Mouse (Mus musculus): Measurements from ENCODE around the gene Agpat2. TPM values are rescaled to one million over a fixed set of nuclear protein-coding genes. Genes with fewer than 3 reads are reported as not detected.

Gene Agpat2
- total RNA-seq, 2 experiments from 2014 or later = 2.1 to 2.5 TPM

- DNase-seq (ENCODE audit: low spot score in 2 of 2) = no peak
These were observed 7.3 kb downstream of the Agpat2 start for GRCm38 (mm10) chr2:26596898-26597297.

- DNase-seq (ENCODE audit: low spot score in 2 of 2) = no peak
These were observed 8.3 kb downstream of the Agpat2 start for GRCm38 (mm10) chr2:26595725-26596435.

- no peak for DNase-seq (ENCODE audit: low spot score in 2 of 2)
These were observed 9.1 kb downstream of the Agpat2 start for GRCm38 (mm10) chr2:26594934-26595724.

GRCm38 (mm10) chr2:26594461-26594933, 9.7 kb downstream of the Agpat2 start:
- no peak for DNase-seq (ENCODE audit: low spot score in 2 of 2)

GRCm38 (mm10) chr2:26594022-26594346, 10.2 kb downstream of the Agpat2 start:
- peak in 1 of 2 experiments; percentile 48 for DNase-seq (ENCODE audit: low spot score in 2 of 2)

GRCm38 (mm10) chr2:26593211-26594021, 10.8 kb downstream of the Agpat2 start:
- no peak for DNase-seq (ENCODE audit: low spot score in 2 of 2)

- DNase-seq (ENCODE audit: low spot score in 2 of 2) = no peak
These were observed 12.8 kb downstream of the Agpat2 start for GRCm38 (mm10) chr2:26591416-26591815.

GRCm38 (mm10) chr2:26590962-26591361, 13.3 kb downstream of the Agpat2 start:
- no peak for DNase-seq (ENCODE audit: low spot score in 2 of 2)

GRCm38 (mm10) chr2:26590282-26590681, 13.9 kb downstream of the Agpat2 start:
- no peak for DNase-seq (ENCODE audit: low spot score in 2 of 2)

GRCm38 (mm10) chr2:26589284-26589683, 14.9 kb downstream of the Agpat2 start:
- no peak for DNase-seq (ENCODE audit: low spot score in 2 of 2)

GRCm38 (mm10) chr2:26588573-26588972, 15.6 kb downstream of the Agpat2 start:
- no peak for DNase-seq (ENCODE audit: low spot score in 2 of 2)

- no peak for DNase-seq (ENCODE audit: low spot score in 2 of 2)
These were observed 17.2 kb downstream of the Agpat2 start for GRCm38 (mm10) chr2:26587044-26587405.

- DNase-seq (ENCODE audit: low spot score in 2 of 2) = peak; percentile 76 to 82
These were observed 17.7 kb downstream of the Agpat2 start, which contains the start of gene Gm20532 for GRCm38 (mm10) chr2:26586294-26587043. Gm20532 (plus strand) TSS chr2:26586639.

- no peak for DNase-seq (ENCODE audit: low spot score in 2 of 2)
These were observed 18.5 kb downstream of the Agpat2 start for GRCm38 (mm10) chr2:26585713-26586112.

GRCm38 (mm10) chr2:26583640-26584039, 20.6 kb downstream of the Agpat2 start:
- no peak for DNase-seq (ENCODE audit: low spot score in 2 of 2)

GRCm38 (mm10) chr2:26582741-26583140, 21.5 kb downstream of the Agpat2 start:
- no peak for DNase-seq (ENCODE audit: low spot score in 2 of 2)

- DNase-seq (ENCODE audit: low spot score in 2 of 2) = no peak
These were observed 22.0 kb downstream of the Agpat2 start for GRCm38 (mm10) chr2:26582203-26582602.

GRCm38 (mm10) chr2:26580751-26581150, 23.5 kb downstream of the Agpat2 start:
- no peak for DNase-seq (ENCODE audit: low spot score in 2 of 2)

GRCm38 (mm10) chr2:26579714-26580113, 24.5 kb downstream of the Agpat2 start, which contains the start of gene Egfl7:
Egfl7 (plus strand) TSS chr2:26580014.
- DNase-seq (ENCODE audit: low spot score in 2 of 2) = no peak

- no peak for DNase-seq (ENCODE audit: low spot score in 2 of 2)
These were observed 25.8 kb downstream of the Agpat2 start for GRCm38 (mm10) chr2:26578369-26578768.

GRCm38 (mm10) chr2:26576462-26576861, 27.8 kb downstream of the Agpat2 start:
- no peak for DNase-seq (ENCODE audit: low spot score in 2 of 2)
